Mouse (Mus musculus) colon, adult 2 months (tissue): Measurements from ENCODE around the gene Marc1. TPM values are rescaled to one million over a fixed set of nuclear protein-coding genes. Genes with fewer than 3 reads are reported as not detected.

Experiments
- polyA plus RNA-seq: library from polyadenylated mRNA; depleted of rRNA; stranded (reverse); fragments of >200 nt; gene quantifications from 2 replicates; pipeline ENCODE4 v1.2.3, GENCODE M21; 2012; rRNA removed

Marc1 gene
- 0.49 and 0.81 TPM in 2 replicates for polyA plus RNA-seq

DNA sequence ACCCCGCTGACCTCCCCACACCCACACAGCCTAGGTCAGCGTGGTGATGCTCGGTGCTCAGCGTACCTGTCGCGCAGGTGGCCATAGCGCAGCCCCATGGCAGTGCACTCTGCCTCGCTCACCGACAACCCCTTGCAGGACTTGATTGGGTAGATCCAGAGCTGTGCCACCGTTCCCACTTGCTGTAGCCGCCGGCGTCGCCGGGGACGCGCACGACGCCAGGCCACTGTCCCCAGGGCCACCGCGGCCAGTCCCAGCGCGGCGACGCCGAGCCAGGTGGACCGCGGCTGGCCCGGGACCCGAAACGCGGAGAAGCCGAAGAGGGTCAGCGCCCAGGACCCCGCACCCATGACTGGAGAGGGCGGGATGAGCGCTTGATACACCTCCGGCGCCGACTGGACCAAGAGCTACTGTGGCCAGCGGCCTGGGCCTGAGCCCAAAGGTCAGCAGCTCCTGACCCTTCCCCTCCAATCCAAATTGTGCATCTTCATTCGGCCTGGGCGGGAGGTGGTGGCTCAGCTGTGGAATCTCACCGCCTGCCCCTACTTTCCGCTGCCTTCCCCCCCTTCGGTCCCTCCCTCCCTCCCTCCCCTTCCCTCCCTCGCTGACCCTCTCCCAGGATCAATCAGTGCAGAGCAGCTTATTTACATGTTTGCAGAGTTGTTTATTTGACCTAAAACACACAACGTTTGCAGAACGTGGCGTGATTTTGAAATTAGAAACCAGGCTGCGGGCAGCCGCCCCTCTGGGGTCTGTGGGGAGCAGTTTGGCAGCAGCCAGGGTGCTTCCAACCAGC, at the start of gene Marc1:
Marc1 (minus strand) TSS at position 534 of the 796 bp plus-strand sequence.

DNA sequence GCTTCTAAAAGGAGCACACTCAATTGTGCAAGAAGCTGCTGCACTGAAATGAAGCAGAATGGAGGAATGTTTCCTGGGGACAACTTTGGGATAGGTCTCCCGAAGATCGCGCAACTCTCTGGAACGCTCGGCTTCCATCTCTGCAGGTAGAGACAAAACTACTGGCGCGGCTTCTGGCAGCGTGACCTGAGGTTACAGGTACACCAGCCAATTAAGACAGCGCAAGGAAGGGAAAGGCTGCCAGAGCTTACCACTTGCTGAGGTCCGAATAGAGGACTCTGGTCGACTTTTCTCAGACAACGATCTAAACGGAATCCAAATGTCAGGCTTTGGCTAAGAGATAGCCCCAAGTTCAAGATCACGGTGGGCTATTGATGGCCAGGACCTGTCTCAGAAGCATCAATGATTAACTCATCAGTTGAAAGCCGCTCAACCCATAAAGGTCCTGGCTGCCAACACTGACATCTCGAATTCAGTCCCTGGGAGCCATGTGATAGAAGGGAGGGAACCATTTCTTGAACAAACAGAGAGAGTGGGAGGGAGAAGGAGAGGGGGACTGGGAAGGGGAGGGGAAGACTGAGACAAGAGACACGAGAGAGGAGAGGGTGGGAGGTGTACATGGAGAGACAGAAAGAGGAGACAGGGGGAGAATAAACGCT, 35.1 kb upstream of the Marc1 start, which contains the start of gene Marc2:
Marc2 (minus strand) TSS at position 360 of the 659 bp plus-strand sequence.

Other genes with a start within 250 kb of the Marc1 start
- 40.0 and 46.0 TPM in 2 replicates for gene Hlx, start 78.7 kb downstream of the Marc1 start, polyA plus RNA-seq
- gene Marc2, start 35.1 kb upstream of the Marc1 start, polyA plus RNA-seq, result 101 and 102 TPM in 2 replicates
- 11.8 and 12.1 TPM in 2 replicates for gene C130074G19Rik, start 71.9 kb upstream of the Marc1 start, polyA plus RNA-seq
- gene Mark1, start 188.3 kb upstream of the Marc1 start, polyA plus RNA-seq, result 3.1 and 3.8 TPM in 2 replicates